In the genomic region with DNA sequence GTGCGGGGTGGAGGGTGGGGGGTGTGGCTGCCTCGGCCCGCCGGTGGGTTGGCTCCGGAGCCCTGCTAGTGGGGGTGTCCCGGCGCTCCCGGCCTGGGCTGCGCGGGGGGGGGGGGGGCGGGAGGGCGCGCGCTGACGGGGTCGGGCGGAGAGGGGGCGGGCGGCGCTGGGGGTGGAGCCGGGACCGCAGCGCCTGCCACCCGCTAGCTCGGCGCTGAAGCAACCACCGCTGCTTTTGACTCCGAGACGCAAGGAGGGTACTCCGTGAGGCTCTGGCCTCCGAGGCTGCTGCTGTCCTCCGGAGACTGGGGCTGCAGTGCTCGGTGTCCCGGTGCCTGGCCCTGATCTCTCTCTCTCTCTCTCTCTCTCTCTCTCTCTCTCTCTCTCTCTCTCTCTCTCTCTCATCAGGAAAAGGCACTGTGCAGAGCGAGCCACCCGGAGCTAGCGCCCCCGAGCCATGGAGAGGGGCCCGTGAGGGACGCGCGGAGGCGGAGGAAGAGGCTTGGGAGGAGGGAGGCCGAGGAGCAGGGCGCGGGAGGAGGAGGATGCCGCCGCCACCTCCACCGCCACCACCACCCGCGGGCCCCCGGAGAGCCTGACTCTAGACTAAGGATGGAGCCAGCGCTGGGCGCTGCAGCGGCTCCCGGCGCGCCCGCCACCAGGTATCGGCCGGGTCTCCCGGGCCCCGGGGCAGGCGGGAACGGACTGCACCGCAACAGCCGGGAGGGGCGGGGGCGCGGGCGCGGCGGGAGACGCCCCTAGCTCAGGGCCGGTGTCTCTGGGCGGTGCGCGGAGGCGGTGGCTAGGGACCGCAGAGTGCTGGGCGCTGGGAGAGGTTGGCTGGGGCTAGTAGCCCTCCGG, we compare ENCODE assay signal across 8 mouse cellular contexts. TPM values are rescaled to one million over a fixed set of nuclear protein-coding genes. Genes with fewer than 3 reads are reported as not detected.
DNase-seq lines count a peak whose midpoint lies in the region; ATAC-seq lines count a peak whose summit lies in the region.

A gene (plus strand): TSS at position 221 of the 861 bp plus-strand sequence.

- H3K27me3 ChIP-seq in embryonic facial prominence, embryonic 14.5 days (replicated peaks; ENCODE audit: control insufficient read depth, insufficient read depth, low read length) = 0 out of 2 replicates have a peak, but pooled peaks cover 3% of the 10 kb centered on the region
- peaks cover 65% of the 10 kb centered on the region for H3K27me3 ChIP-seq in midbrain, embryonic 12.5 days

- peak within 1 kb of the TSS; percentile 68 for H3K4me3 ChIP-seq in embryonic facial prominence, embryonic 14.5 days (ENCODE audit: low read depth, low read length)
- peak within 1 kb of the TSS; percentile 79 for H3K4me3 ChIP-seq in midbrain, embryonic 12.5 days

- peak; percentile 24 for DNase-seq in cerebellum, adult 11-12 months
- DNase-seq in cerebellum, adult 9-11 months = no peak
- peak; percentile 45 to 83 for DNase-seq in adrenal gland, adult (ENCODE audit: inconsistent age in 2 of 2, low spot score in 1 of 2)
- peak; percentile 71 for DNase-seq in embryonic facial prominence, embryonic 14.5 days (ENCODE audit: low spot score)
- peak in 1 of 2 experiments; percentile 65 for DNase-seq in left cerebral cortex, postnatal 25 days (ENCODE audit: low spot score in 2 of 2)
- DNase-seq in testis, postnatal 10 days (ENCODE audit: low spot score) = peak; percentile 61

- H3K36me3 ChIP-seq in embryonic facial prominence, embryonic 14.5 days (ENCODE audit: control insufficient read depth, insufficient read depth, low read length) = no peaks in the 10 kb centered on the region
- H3K36me3 ChIP-seq in midbrain, embryonic 12.5 days = no peaks in the 10 kb centered on the region

- H3K27ac ChIP-seq in embryonic facial prominence, embryonic 14.5 days (replicated peaks; ENCODE audit: low read depth, low read length) = no peak within 1 kb of the TSS; the same call in 1 of the 2 replicates
- H3K27ac ChIP-seq in midbrain, embryonic 12.5 days (replicated peaks) = peak within 1 kb of the TSS; percentile 72

- H3K9me3 ChIP-seq in embryonic facial prominence, embryonic 14.5 days (ENCODE audit: control insufficient read depth, low read length) = no peaks in the 10 kb centered on the region
- H3K9me3 ChIP-seq in midbrain, embryonic 12.5 days = no peaks in the 10 kb centered on the region

- WGBS in embryonic facial prominence, embryonic 14.5 days = 1% methylated on average over 17 of the region's 82 CpGs
- under 1% methylated on average over 47 of the region's 82 CpGs for WGBS in midbrain, embryonic 12.5 days

- peak; percentile 73 for ATAC-seq in embryonic facial prominence, embryonic 14.5 days (ENCODE audit: low read depth)
- ATAC-seq in hematopoietic stem cell, adult 5-6 weeks (replicated peaks in 1 of 2; ENCODE audit: insufficient read depth in 1 of 2, low FRiP score in 2 of 2, low TSS enrichment in 1 of 2, low read depth in 1 of 2, poor library complexity in 2 of 2, severe bottlenecking in 2 of 2) = peak; percentile 20 to 41; a peak in 2 of 4 replicates
- peak; percentile 76 for ATAC-seq in midbrain, embryonic 12.5 days (ENCODE audit: low FRiP score, low read depth)

- intact Hi-C loops in left cerebral cortex, postnatal 25 days (cut with DNase I) = loop anchor here (1.0 to 5.0 kb wide), 6 partner anchors 52 to 213 kb away; no protein-coding TSS in a partner anchor

- H3K9ac ChIP-seq in embryonic facial prominence, embryonic 14.5 days (ENCODE audit: low read depth, low read length) = peak within 1 kb of the TSS; percentile 73
- peak within 1 kb of the TSS; percentile 90 for H3K9ac ChIP-seq in midbrain, embryonic 12.5 days (replicated peaks)

- H3K4me1 ChIP-seq in embryonic facial prominence, embryonic 14.5 days (ENCODE audit: control insufficient read depth, insufficient read depth, low read length) = peaks cover 12% of the 10 kb centered on the region
- H3K4me1 ChIP-seq in midbrain, embryonic 12.5 days = peaks cover 48% of the 10 kb centered on the region

- peak within 1 kb of the TSS; percentile 99 for H3K4me2 ChIP-seq in embryonic facial prominence, embryonic 14.5 days (ENCODE audit: low read depth, low read length)
- H3K4me2 ChIP-seq in midbrain, embryonic 12.5 days (replicated peaks) = peak within 1 kb of the TSS; percentile 96

RNA-seq across cellular contexts. Expression of the gene that starts here (rescaled TPM):
- polyA plus RNA-seq in embryonic facial prominence, embryonic 14.5 days (2014; fragmentation: Nextera tagmentation; extraction: Ambion mirVana) = 8.6 and 9.1 TPM in 2 replicates
- 0.20 TPM in 1 of 2 replicates, not detected in the other for total RNA-seq in hematopoietic stem cell, adult 5-6 weeks (2017)
- 100 to 1,000 TPM; 240 to 269 TPM for total RNA-seq in left cerebral cortex, postnatal 25 days (2021)
- 14.9 and 17.2 TPM in 2 replicates for polyA plus RNA-seq in midbrain, embryonic 12.5 days (2016; fragmentation: Nextera tagmentation; extraction: Ambion mirVana)

Comparison
In these comparisons a context has a peak if more than half of its experiments do, and no peak if none do; other contexts are left out.
1. RNA of the gene that starts here (total RNA-seq): 240 to 269 TPM in left cerebral cortex, postnatal 25 days; 0.20 TPM in hematopoietic stem cell, adult 5-6 weeks; every median in the first group is over 100 times any median in the second.
2. Peak in ATAC-seq in hematopoietic stem cell, adult 5-6 weeks; RNA of the gene not detected or under 1 TPM.
3. Peak in every context shown above with its lines, with median percentiles within 50 percentile points of each other: ATAC-seq.